Comparison of ENCODE assay signal across 16 mouse cellular contexts in genomic region chr2:143656968-143657367, GRCm38 (mm10).
A peak's percentile ranks its signal among the peaks of the same experiment; 100 is the strongest.
DNase-seq lines count a peak whose midpoint lies in the region; ATAC-seq and TF ChIP-seq lines count a peak whose summit lies in the region.
"Had no signal": no experiment of that assay in that cellular context is flagged by ENCODE, and none has a peak within 500 bp of the region (broad histone marks: within the 10 kb centered on the region; RNA-seq: fewer than 3 reads in every experiment).

No protein-coding gene starts in this region.

- H3K9ac ChIP-seq in neural tube, embryonic 12.5 days: no peak overlapping the region
- H3K9ac ChIP-seq in midbrain, embryonic 12.5 days (replicated peaks): no peak overlapping the region
- no peak overlapping the region for H3K9ac ChIP-seq in lung, postnatal 0 days (replicated peaks; ENCODE audit: low read depth)
- H3K9ac ChIP-seq in heart, embryonic 11.5 days (ENCODE audit: low read depth, low read length): no peak overlapping the region
- H3K9ac ChIP-seq: lung, embryonic 15.5 days had no signal

- intact Hi-C loops in left cerebral cortex, postnatal 10 days (cut with DNase I): no loop called here

- 63% methylated on average over 4 of the region's 4 CpGs for WGBS in neural tube, embryonic 12.5 days
- WGBS in midbrain, embryonic 12.5 days: 56% methylated on average over 4 of the region's 4 CpGs
- 62% methylated on average over 4 of the region's 4 CpGs for WGBS in lung, postnatal 0 days
- 63% methylated on average over 4 of the region's 4 CpGs for WGBS in heart, embryonic 11.5 days (ENCODE audit: insufficient replicate concordance)

- H3K4me2 ChIP-seq in neural tube, embryonic 12.5 days (replicated peaks): no peak overlapping the region
- H3K4me2 ChIP-seq in midbrain, embryonic 12.5 days (replicated peaks): no peak overlapping the region
- no peak overlapping the region for H3K4me2 ChIP-seq in lung, postnatal 0 days (replicated peaks; ENCODE audit: low read depth, low read length)
- H3K4me2 ChIP-seq in heart, embryonic 11.5 days: no peak overlapping the region
- H3K4me2 ChIP-seq: lung, embryonic 15.5 days had no signal

- no peaks in the 10 kb centered on the region for H3K9me3 ChIP-seq in neural tube, embryonic 12.5 days
- no peaks in the 10 kb centered on the region for H3K9me3 ChIP-seq in midbrain, embryonic 12.5 days
- no peaks in the 10 kb centered on the region for H3K9me3 ChIP-seq in lung, postnatal 0 days (ENCODE audit: low read length)
- H3K9me3 ChIP-seq in heart, embryonic 11.5 days (replicated peaks; ENCODE audit: control insufficient read depth, low read length): no peaks in the 10 kb centered on the region
- H3K9me3 ChIP-seq: lung, embryonic 15.5 days had no signal

- H3K36me3 ChIP-seq in neural tube, embryonic 12.5 days: no peaks in the 10 kb centered on the region
- H3K36me3 ChIP-seq in midbrain, embryonic 12.5 days: no peaks in the 10 kb centered on the region
- no peaks in the 10 kb centered on the region for H3K36me3 ChIP-seq in lung, postnatal 0 days (ENCODE audit: insufficient read depth, low read length)
- no peaks in the 10 kb centered on the region for H3K36me3 ChIP-seq in heart, embryonic 11.5 days (ENCODE audit: control insufficient read depth, insufficient read depth, low read length)
- H3K36me3 ChIP-seq: G1E; lung, embryonic 15.5 days had no signal

- no peak for TF ChIP-seq EP300 in lung, postnatal 0 days (IDR thresholded peaks at IDR 0.05)

- no peaks in the 10 kb centered on the region; the same call in 1 of the 2 replicates for H3K4me1 ChIP-seq in neural tube, embryonic 12.5 days
- no peaks in the 10 kb centered on the region for H3K4me1 ChIP-seq in midbrain, embryonic 12.5 days
- H3K4me1 ChIP-seq in lung, postnatal 0 days (ENCODE audit: insufficient read depth, low read depth, low read length): no peaks in the 10 kb centered on the region
- no peaks in the 10 kb centered on the region for H3K4me1 ChIP-seq in heart, embryonic 11.5 days (ENCODE audit: control insufficient read depth, insufficient read depth, low read length)
- H3K4me1 ChIP-seq: lung, embryonic 15.5 days had no signal

- no peak overlapping the region for H3K27ac ChIP-seq in neural tube, embryonic 12.5 days
- no peak overlapping the region for H3K27ac ChIP-seq in midbrain, embryonic 12.5 days (replicated peaks)
- no peak overlapping the region for H3K27ac ChIP-seq in lung, postnatal 0 days (ENCODE audit: low read length)
- no peak overlapping the region for H3K27ac ChIP-seq in heart, embryonic 11.5 days (ENCODE audit: low read depth, low read length)
- H3K27ac ChIP-seq: heart, adult 2 months; lung, embryonic 15.5 days had no signal

- ATAC-seq in neural tube, embryonic 12.5 days (ENCODE audit: low FRiP score, low read depth): peak; percentile 70; the same call in 1 of the 2 replicates
- peak; percentile 73 for ATAC-seq in midbrain, embryonic 12.5 days (ENCODE audit: low FRiP score, low read depth)
- no peak for ATAC-seq in lung, postnatal 0 days
- ATAC-seq in heart, embryonic 11.5 days (replicated peaks; ENCODE audit: insufficient number of reproducible peaks, low FRiP score, low TSS enrichment): no peak

- no peak overlapping the region for H3K4me3 ChIP-seq in neural tube, embryonic 12.5 days
- H3K4me3 ChIP-seq in midbrain, embryonic 12.5 days: no peak overlapping the region
- no peak overlapping the region for H3K4me3 ChIP-seq in lung, postnatal 0 days (ENCODE audit: low read depth, low read length)
- H3K4me3 ChIP-seq in heart, embryonic 11.5 days (ENCODE audit: low read depth, low read length): no peak overlapping the region
- H3K4me3 ChIP-seq: heart, adult 2 months; lung, embryonic 15.5 days had no signal

- no peak for TF ChIP-seq CTCF in lung, postnatal 0 days (IDR thresholded peaks at IDR 0.05)

- no peaks in the 10 kb centered on the region for H3K27me3 ChIP-seq in neural tube, embryonic 12.5 days (replicated peaks)
- H3K27me3 ChIP-seq in midbrain, embryonic 12.5 days: no peaks in the 10 kb centered on the region
- no peaks in the 10 kb centered on the region for H3K27me3 ChIP-seq in lung, postnatal 0 days (replicated peaks; ENCODE audit: insufficient read depth, low read length)
- no peaks in the 10 kb centered on the region for H3K27me3 ChIP-seq in heart, embryonic 11.5 days (ENCODE audit: control insufficient read depth, insufficient read depth, low read length)
- H3K27me3 ChIP-seq: lung, embryonic 15.5 days had no signal

- peak; percentile 26 for DNase-seq in embryo, embryonic 11 days
- DNase-seq in embryo, embryonic 10.5 days (ENCODE audit: low spot score): no peak
- no peak for DNase-seq in neural tube, embryonic 10.5 days (ENCODE audit: extremely low spot score, low spot score)
- DNase-seq in lung, postnatal 0 days (ENCODE audit: low spot score): no peak
- DNase-seq in left cerebral cortex, postnatal 10 days (ENCODE audit: extremely low spot score in 1 of 2, low spot score in 2 of 2): no peak
- DNase-seq: heart, adult 2 months; heart, postnatal 4 days; kidney, adult 9 months; layer of hippocampus, adult 9-11 months; right cerebral cortex, adult 18-20 months; thymus, adult 18-20 months had no signal

Comparison
In these comparisons a context has a peak if more than half of its experiments do, and no peak if none do; other contexts are left out.
1. ATAC-seq: peak in neural tube, embryonic 12.5 days (single experiment) and midbrain, embryonic 12.5 days (single experiment); none in lung, postnatal 0 days (single experiment) and heart, embryonic 11.5 days (single experiment).